Mouse (Mus musculus) ES-Bruce4 (cell line): Measurements from ENCODE around the gene Fam19a2.

ENCODE experiments used
- CTCF ChIP-seq: IDR thresholded peaks from one replicate; pipeline ENCODE4 v1.8.1; 2011; ENCODE audit warnings: low read depth, low read length
- EP300 ChIP-seq: IDR thresholded peaks from 2 replicates; pipeline ENCODE4 v1.6.1; 2011; ENCODE audit warnings: low read depth, low read length; ENCODE audit not compliant: insufficient read depth
- POLR2A ChIP-seq: IDR thresholded peaks from one replicate; pipeline ENCODE4 v1.8.1; 2011; ENCODE audit warnings: low read length; ENCODE audit not compliant: insufficient read depth

DNA sequence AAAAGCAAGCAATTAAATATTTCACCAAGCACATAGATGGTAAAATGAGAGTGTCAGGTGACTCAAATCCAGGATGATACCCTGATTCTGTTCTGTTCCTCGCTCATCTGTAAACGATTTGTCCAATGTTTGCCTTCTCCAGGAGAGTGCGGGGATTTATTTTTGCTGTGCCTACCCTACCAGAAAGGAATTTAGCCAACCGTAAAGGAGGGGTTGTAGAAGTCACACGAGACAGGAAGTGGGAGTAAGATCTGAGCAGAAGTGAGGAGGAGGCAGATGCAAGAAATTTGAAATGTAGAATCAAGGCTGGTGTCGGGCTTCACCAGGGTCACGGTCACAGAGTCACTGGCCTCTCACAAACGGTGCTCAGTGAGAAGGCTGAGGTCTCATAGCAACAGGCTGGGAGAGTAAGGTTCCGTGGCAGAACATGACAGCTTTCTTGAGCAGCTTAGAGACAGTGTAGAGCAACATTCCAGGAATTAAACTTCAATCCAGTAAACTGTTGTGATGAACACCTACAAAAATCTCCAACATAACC, 419.0 kb downstream of the Fam19a2 start:
- TF ChIP-seq CTCF (no peak), POLR2A (no peak), EP300 (no peak)
